Mouse (Mus musculus) layer of hippocampus, adult 9-11 months (tissue): ENCODE measurements at regions not wholly inside any gene's neighbourhood (a gene's known extent, or its start where the extent isn't known, plus 50 kb on each side); places are given as distances from the start of the nearest gene placed in this dataset.

ENCODE experiments used
- DNase-seq: peaks from one replicate; pipeline ENCODE4 v3.0.0; 2022

DNA sequence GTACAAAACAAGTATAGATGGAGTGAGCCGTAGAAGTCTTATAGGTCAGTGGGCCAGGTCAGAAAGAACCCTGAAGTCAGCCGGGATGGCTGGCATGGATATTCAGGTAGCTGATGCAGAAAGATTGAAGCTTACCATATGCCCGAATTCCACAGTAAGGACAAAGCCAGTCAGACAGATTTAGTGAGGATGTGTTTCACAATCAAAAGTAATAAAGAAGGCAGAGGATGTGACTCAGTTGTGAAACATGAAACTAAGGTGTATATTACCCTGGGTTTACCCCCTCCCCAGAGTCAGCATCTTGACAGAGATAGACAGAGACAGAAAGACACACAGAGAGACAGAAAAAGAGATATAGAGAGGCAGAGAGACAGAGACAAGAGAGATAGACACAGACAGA, 109.3 kb upstream of the Sgcd start:
- DNase-seq, result no peak

DNA sequence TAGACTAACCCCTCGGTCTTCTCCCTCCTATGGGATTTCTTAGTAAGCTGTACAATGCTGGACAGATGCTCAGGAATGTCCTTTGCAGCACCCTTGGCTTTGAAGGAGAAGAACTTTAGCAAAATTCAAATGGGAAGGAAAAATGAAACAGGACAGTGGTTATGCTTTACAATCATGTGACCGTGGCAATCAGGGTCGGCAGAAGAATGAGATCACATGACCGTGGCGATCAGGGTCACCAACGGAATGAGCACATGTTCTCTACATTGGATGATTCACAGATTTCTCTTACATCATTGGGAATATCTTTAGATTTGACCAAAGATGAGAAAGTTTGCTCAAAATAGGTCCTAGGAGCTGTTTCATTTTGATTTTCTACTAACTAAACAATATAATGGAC, 108.7 kb upstream of the Sgcd start:
- DNase-seq, result no peak

DNA sequence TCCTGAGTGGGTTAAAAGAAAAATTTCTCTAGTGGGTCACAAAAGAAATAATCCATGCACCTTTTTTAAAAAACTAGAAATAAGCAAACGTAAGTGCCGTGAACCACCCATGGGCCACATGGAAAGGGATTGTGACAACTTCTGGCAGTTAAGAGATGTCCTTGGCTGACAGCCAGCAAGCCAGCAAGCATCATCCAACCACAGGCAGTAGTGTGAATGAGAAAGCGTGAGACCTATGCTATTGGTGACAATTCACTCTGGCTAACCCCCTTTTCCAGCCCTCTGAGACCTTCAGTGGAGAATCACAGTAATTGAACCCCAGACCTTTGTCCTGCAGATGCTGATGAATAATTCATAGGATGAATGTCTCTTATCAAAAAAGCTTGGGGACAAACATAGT, 78.3 kb upstream of the Sgcd start:
- DNase-seq, result no peak

DNA sequence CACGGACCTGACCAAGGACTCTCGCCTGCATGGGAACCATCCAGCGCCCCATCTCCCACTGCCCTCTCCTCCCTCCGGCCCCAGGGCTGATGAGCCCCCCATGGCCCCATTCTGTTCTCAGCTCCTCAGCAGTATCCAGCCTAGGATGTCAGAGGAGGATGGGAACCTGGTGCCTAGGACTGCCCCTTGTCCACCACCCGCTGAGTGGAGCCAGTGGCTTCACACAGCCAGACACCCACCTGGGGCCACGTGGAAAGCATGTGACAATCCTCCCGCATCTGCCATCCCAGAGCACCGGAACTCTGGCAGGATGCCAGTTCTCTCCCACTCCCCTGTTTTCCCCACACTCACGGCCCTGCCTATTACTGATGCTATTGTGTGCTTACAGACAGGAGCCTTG, 75.0 kb upstream of the Sgcd start:
- DNase-seq, result no peak

DNA sequence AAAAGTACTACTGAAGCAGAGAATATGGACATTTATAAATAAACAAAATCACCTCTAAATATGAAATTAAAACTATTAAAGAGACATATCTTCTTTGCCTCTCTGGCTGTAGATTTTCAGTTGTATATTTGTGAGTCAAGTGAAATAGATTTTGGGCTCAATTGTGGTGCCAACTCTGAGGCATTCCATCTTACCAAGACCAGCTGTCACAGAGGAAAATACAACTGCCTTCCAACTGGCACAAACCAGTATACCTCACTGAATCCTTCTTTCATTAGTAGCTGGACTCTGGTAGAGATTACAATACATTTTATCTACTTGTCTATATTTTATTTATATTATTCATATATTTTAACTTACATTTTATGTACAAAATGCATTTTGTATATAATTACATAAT, 72.7 kb upstream of the Sgcd start:
- DNase-seq, result peak; percentile 47

DNA sequence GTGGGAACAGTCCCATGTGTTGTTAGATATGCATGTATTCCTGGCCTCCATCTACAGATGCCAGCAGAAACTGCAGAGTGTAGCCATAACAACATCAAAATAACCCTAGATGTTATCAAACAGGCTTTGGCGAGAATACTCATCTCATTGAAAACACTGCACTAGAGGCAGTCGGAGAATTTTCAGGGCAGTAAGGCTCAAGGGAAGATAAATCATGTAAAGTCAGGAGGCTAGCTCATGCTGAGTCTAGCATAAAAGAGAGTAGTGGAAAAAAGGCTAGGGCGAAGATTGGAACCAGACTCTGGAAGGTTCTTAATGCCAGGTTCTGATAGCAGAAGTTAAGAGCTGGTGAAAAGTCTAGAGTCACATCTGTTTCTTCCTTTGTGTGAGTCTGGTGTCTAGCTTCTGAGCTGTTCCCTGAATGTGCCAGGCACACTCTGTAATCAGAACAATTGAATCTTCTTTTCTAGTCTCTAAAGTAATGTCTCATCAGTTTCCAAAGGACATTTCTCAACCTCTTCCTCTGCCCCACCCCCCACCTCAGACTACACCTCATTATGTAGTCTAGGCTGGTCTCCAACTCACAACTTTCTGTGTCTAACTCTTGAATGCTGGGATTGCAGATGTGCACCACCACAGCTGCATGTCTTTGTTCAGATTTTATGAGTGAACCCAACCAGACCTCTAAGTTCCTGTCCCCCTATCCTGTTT, 62.5 kb upstream of the Sgcd start:
- peak; percentile 12 for DNase-seq

DNA sequence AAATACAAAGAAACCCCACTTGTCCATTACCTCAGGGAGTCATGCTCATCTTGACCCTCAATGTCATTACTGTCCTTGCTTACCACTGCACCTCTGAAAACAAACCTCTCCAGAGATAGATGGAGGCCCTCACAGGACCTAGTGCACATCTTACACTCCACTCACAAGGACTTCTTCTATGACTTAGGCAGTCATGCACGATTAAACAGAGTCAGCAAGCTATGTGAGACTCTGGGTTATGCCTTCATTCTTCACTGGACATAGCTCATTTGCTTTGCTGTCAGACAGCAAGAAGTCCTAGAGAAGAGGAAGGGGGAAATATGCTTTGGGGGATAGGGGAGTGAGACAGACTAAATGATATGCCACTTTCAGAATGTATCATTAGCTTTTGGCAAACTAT, 59.5 kb upstream of the Sgcd start:
- no peak for DNase-seq
